Mouse (Mus musculus): ENCODE results near the gene Ddx50. TPM values are rescaled to one million over a fixed set of nuclear protein-coding genes. Genes with fewer than 3 reads are reported as not detected.

Ddx50 gene
- 57.7 and 59.5 TPM in 2 replicates for polyA plus RNA-seq (2012; ENCODE audit: insufficient read depth, insufficient read length, missing spikeins)

GRCm38 (mm10) chr10:62650881-62651810 lies at the start of gene Ddx50:
Ddx50 (minus strand) TSS chr10:62651218.
- peaks cover 4% of the 10 kb centered on the region; the same call in 1 of the 2 replicates for H3K4me1 ChIP-seq (ENCODE audit: control insufficient read depth, insufficient read depth, low read length)
- H3K4me3 ChIP-seq (ENCODE audit: insufficient read depth, low read length) = peak within 1 kb of the TSS; percentile 93
- H3K27ac ChIP-seq (ENCODE audit: insufficient read depth, low read depth, low read length) = peak within 1 kb of the TSS; percentile 78
- TF ChIP-seq CTCF (IDR thresholded peaks at IDR 0.05; ENCODE audit: low read depth, low read length) (no peak), POLR2A (IDR thresholded peaks at IDR 0.05; ENCODE audit: borderline replicate concordance, low read depth, low read length) (no peak)

GRCm38 (mm10) chr10:62692771-62693170 lies 41.8 kb upstream of the Ddx50 start:
- TF ChIP-seq POLR2A (IDR thresholded peaks at IDR 0.05; ENCODE audit: borderline replicate concordance, low read depth, low read length) = no peak
- TF ChIP-seq CTCF (IDR thresholded peaks at IDR 0.05; ENCODE audit: low read depth, low read length) = no peak
- H3K4me1 ChIP-seq (ENCODE audit: control insufficient read depth, insufficient read depth, low read length) = no peaks in the 10 kb centered on the region
- no peak overlapping the region for H3K4me3 ChIP-seq (ENCODE audit: insufficient read depth, low read length)
- no peak overlapping the region for H3K27ac ChIP-seq (ENCODE audit: insufficient read depth, low read depth, low read length)

GRCm38 (mm10) chr10:62692244-62692643 lies 41.2 kb upstream of the Ddx50 start:
- Histone ChIP-seq H3K4me3 (ENCODE audit: insufficient read depth, low read length) (no peak overlapping the region), H3K4me1 (ENCODE audit: control insufficient read depth, insufficient read depth, low read length) (no peaks in the 10 kb centered on the region), H3K27ac (ENCODE audit: insufficient read depth, low read depth, low read length) (no peak overlapping the region)
- TF ChIP-seq CTCF (IDR thresholded peaks at IDR 0.05; ENCODE audit: low read depth, low read length) (no peak), POLR2A (IDR thresholded peaks at IDR 0.05; ENCODE audit: borderline replicate concordance, low read depth, low read length) (no peak)

GRCm38 (mm10) chr10:62687032-62687674 lies 36.1 kb upstream of the Ddx50 start:
- TF ChIP-seq POLR2A (IDR thresholded peaks at IDR 0.05; ENCODE audit: borderline replicate concordance, low read depth, low read length) = no peak
- no peak overlapping the region for H3K27ac ChIP-seq (ENCODE audit: insufficient read depth, low read depth, low read length)
- H3K4me3 ChIP-seq (ENCODE audit: insufficient read depth, low read length) = no peak overlapping the region
- no peaks in the 10 kb centered on the region for H3K4me1 ChIP-seq (ENCODE audit: control insufficient read depth, insufficient read depth, low read length)

GRCm38 (mm10) chr10:62683043-62683442 lies 32.0 kb upstream of the Ddx50 start:
- Histone ChIP-seq H3K4me1 (ENCODE audit: control insufficient read depth, insufficient read depth, low read length) (no peaks in the 10 kb centered on the region), H3K4me3 (ENCODE audit: insufficient read depth, low read length) (no peak overlapping the region), H3K27ac (ENCODE audit: insufficient read depth, low read depth, low read length) (no peak overlapping the region)
- no peak for TF ChIP-seq POLR2A (IDR thresholded peaks at IDR 0.05; ENCODE audit: borderline replicate concordance, low read depth, low read length)
- TF ChIP-seq CTCF (IDR thresholded peaks at IDR 0.05; ENCODE audit: low read depth, low read length) = no peak

- Histone ChIP-seq H3K27ac (ENCODE audit: insufficient read depth, low read depth, low read length) (no peak overlapping the region), H3K4me3 (ENCODE audit: insufficient read depth, low read length) (no peak overlapping the region), H3K4me1 (ENCODE audit: control insufficient read depth, insufficient read depth, low read length) (no peaks in the 10 kb centered on the region)
- TF ChIP-seq CTCF (IDR thresholded peaks at IDR 0.05; ENCODE audit: low read depth, low read length) (no peak), POLR2A (IDR thresholded peaks at IDR 0.05; ENCODE audit: borderline replicate concordance, low read depth, low read length) (no peak)
These were observed 28.8 kb upstream of the Ddx50 start for GRCm38 (mm10) chr10:62679833-62680232.

GRCm38 (mm10) chr10:62677329-62677728 lies 26.3 kb upstream of the Ddx50 start:
- TF ChIP-seq CTCF (IDR thresholded peaks at IDR 0.05; ENCODE audit: low read depth, low read length) (no peak), POLR2A (IDR thresholded peaks at IDR 0.05; ENCODE audit: borderline replicate concordance, low read depth, low read length) (no peak)
- Histone ChIP-seq H3K27ac (ENCODE audit: insufficient read depth, low read depth, low read length) (no peak overlapping the region), H3K4me1 (ENCODE audit: control insufficient read depth, insufficient read depth, low read length) (no peaks in the 10 kb centered on the region), H3K4me3 (ENCODE audit: insufficient read depth, low read length) (no peak overlapping the region)

- no peaks in the 10 kb centered on the region for H3K4me1 ChIP-seq (ENCODE audit: control insufficient read depth, insufficient read depth, low read length)
- TF ChIP-seq CTCF (IDR thresholded peaks at IDR 0.05; ENCODE audit: low read depth, low read length) (no peak), POLR2A (IDR thresholded peaks at IDR 0.05; ENCODE audit: borderline replicate concordance, low read depth, low read length) (no peak)
- H3K4me3 ChIP-seq (ENCODE audit: insufficient read depth, low read length) = no peak overlapping the region
- H3K27ac ChIP-seq (ENCODE audit: insufficient read depth, low read depth, low read length) = no peak overlapping the region
These were observed 25.2 kb upstream of the Ddx50 start for GRCm38 (mm10) chr10:62676196-62676595.

- H3K4me1 ChIP-seq (ENCODE audit: control insufficient read depth, insufficient read depth, low read length) = no peaks in the 10 kb centered on the region
- TF ChIP-seq CTCF (IDR thresholded peaks at IDR 0.05; ENCODE audit: low read depth, low read length) (no peak), POLR2A (IDR thresholded peaks at IDR 0.05; ENCODE audit: borderline replicate concordance, low read depth, low read length) (no peak)
- no peak overlapping the region for H3K27ac ChIP-seq (ENCODE audit: insufficient read depth, low read depth, low read length)
- H3K4me3 ChIP-seq (ENCODE audit: insufficient read depth, low read length) = no peak overlapping the region
These were observed 21.3 kb upstream of the Ddx50 start for GRCm38 (mm10) chr10:62672359-62672758.

- Histone ChIP-seq H3K4me3 (ENCODE audit: insufficient read depth, low read length) (no peak overlapping the region), H3K27ac (ENCODE audit: insufficient read depth, low read depth, low read length) (no peak overlapping the region)
- TF ChIP-seq CTCF (IDR thresholded peaks at IDR 0.05; ENCODE audit: low read depth, low read length) (no peak), POLR2A (IDR thresholded peaks at IDR 0.05; ENCODE audit: borderline replicate concordance, low read depth, low read length) (no peak)
These were observed 18.2 kb upstream of the Ddx50 start for GRCm38 (mm10) chr10:62669245-62669644.

More at GRCm38 (mm10) chr10:62669245-62669644, 18.2 kb upstream of the Ddx50 start:
- H3K4me1 ChIP-seq (ENCODE audit: control insufficient read depth, insufficient read depth, low read length) = no peaks in the 10 kb centered on the region

All from bone marrow macrophage, adult 2 months (primary cell).